Mouse (Mus musculus) adrenal gland, adult (tissue): Measurements from ENCODE around the gene Zscan29.

Experiments used
- DNase-seq, 2 experiments: peaks; one replicate each; pipeline ENCODE4 v3.0.0; 2022 to 2023; ENCODE audit warnings: low spot score in 1 of 2; ENCODE audit not compliant: inconsistent age in 2 of 2

Gene Zscan29

GRCm38 (mm10) chr2:121170980-121171742, at the start of gene Zscan29:
Zscan29 (minus strand) TSS chr2:121171125.
- DNase-seq = peak; percentile 92 to 97

GRCm38 (mm10) chr2:121219994-121220393, 49.1 kb upstream of the Zscan29 start:
- DNase-seq = peak; percentile 38 to 71

GRCm38 (mm10) chr2:121219177-121219576, 48.3 kb upstream of the Zscan29 start:
- no peak for DNase-seq

- DNase-seq = no peak
Measured at GRCm38 (mm10) chr2:121214491-121214890, 43.6 kb upstream of the Zscan29 start.

GRCm38 (mm10) chr2:121206541-121206940, 35.6 kb upstream of the Zscan29 start:
- no peak for DNase-seq

- DNase-seq = no peak
Measured at GRCm38 (mm10) chr2:121204276-121204675, 33.4 kb upstream of the Zscan29 start.

- DNase-seq = no peak
Measured at GRCm38 (mm10) chr2:121195466-121195865, 24.5 kb upstream of the Zscan29 start.

GRCm38 (mm10) chr2:121188530-121188929, 17.6 kb upstream of the Zscan29 start:
- peak in 1 of 2 experiments; percentile 43 for DNase-seq

- DNase-seq = no peak
Measured at GRCm38 (mm10) chr2:121184142-121184541, 13.2 kb upstream of the Zscan29 start.

- no peak for DNase-seq
Measured at GRCm38 (mm10) chr2:121183431-121183830, 12.5 kb upstream of the Zscan29 start.

- DNase-seq = no peak
Measured at GRCm38 (mm10) chr2:121178828-121179479, 8.0 kb upstream of the Zscan29 start.

- DNase-seq = peak; percentile 72 to 91
Measured at GRCm38 (mm10) chr2:121170481-121170971, 399 bp downstream of the Zscan29 start, which contains the start of gene Tubgcp4. Tubgcp4 (plus strand) TSS chr2:121170654.

GRCm38 (mm10) chr2:121169902-121170301, 1.0 kb downstream of the Zscan29 start:
- peak; percentile 50 to 85 for DNase-seq

GRCm38 (mm10) chr2:121169173-121169572, 1.8 kb downstream of the Zscan29 start:
- peak in 1 of 2 experiments; percentile 43 for DNase-seq

- no peak for DNase-seq
Measured at GRCm38 (mm10) chr2:121153100-121153499, 17.8 kb downstream of the Zscan29 start.

GRCm38 (mm10) chr2:121149679-121150078, 21.2 kb downstream of the Zscan29 start:
- no peak for DNase-seq

- no peak for DNase-seq
Measured at GRCm38 (mm10) chr2:121142415-121142814, 28.5 kb downstream of the Zscan29 start.

- peak in 1 of 2 experiments; percentile 44 for DNase-seq
Measured at GRCm38 (mm10) chr2:121141216-121142035, 29.5 kb downstream of the Zscan29 start.

GRCm38 (mm10) chr2:121140018-121140882, 30.7 kb downstream of the Zscan29 start, which contains the start of the genes Adal and Lcmt2:
Adal (plus strand) TSS chr2:121140428.
Lcmt2 (minus strand) TSS chr2:121140653.
- DNase-seq = peak; percentile 94 to 99
